Mouse (Mus musculus): ENCODE measurements around the gene Ccdc62.

The Ccdc62 gene

GRCm38 (mm10) chr5:123980521-123981249 lies 50.2 kb downstream of the Ccdc62 start:
- DNase-seq: peak; percentile 19

GRCm38 (mm10) chr5:123981250-123981554 lies 50.7 kb downstream of the Ccdc62 start:
- peak; percentile 13 for DNase-seq

- no peak for DNase-seq
Observed at GRCm38 (mm10) chr5:123982838-123983237, 52.4 kb downstream of the Ccdc62 start.

- DNase-seq: no peak
Observed at GRCm38 (mm10) chr5:123985434-123985833, 55.0 kb downstream of the Ccdc62 start.

GRCm38 (mm10) chr5:123986925-123987324 lies 56.4 kb downstream of the Ccdc62 start:
- no peak for DNase-seq

- no peak for DNase-seq
Observed at GRCm38 (mm10) chr5:123987511-123987910, 57.0 kb downstream of the Ccdc62 start.

GRCm38 (mm10) chr5:123989941-123990885 lies 59.7 kb downstream of the Ccdc62 start:
- DNase-seq: no peak

GRCm38 (mm10) chr5:123991321-123991720 lies 60.8 kb downstream of the Ccdc62 start:
- no peak for DNase-seq

- no peak for DNase-seq
Observed at GRCm38 (mm10) chr5:123992193-123992637, 61.7 kb downstream of the Ccdc62 start.

GRCm38 (mm10) chr5:123992794-123993193 lies 62.3 kb downstream of the Ccdc62 start:
- DNase-seq: peak; percentile 87

- peak; percentile 64 for DNase-seq
Observed at GRCm38 (mm10) chr5:123993263-123994036, 63.0 kb downstream of the Ccdc62 start.

GRCm38 (mm10) chr5:123994468-123994867 lies 64.0 kb downstream of the Ccdc62 start:
- DNase-seq: no peak

- no peak for DNase-seq
Observed at GRCm38 (mm10) chr5:123995388-123995787, 64.9 kb downstream of the Ccdc62 start.

GRCm38 (mm10) chr5:123996194-123996593 lies 65.7 kb downstream of the Ccdc62 start:
- DNase-seq: no peak

- DNase-seq: no peak
Observed at GRCm38 (mm10) chr5:123996695-123997094, 66.2 kb downstream of the Ccdc62 start.

GRCm38 (mm10) chr5:123997211-123997751 lies 66.8 kb downstream of the Ccdc62 start:
- DNase-seq: peak; percentile 48

GRCm38 (mm10) chr5:123997811-123998210 lies 67.3 kb downstream of the Ccdc62 start:
- no peak for DNase-seq

GRCm38 (mm10) chr5:123998370-123998769 lies 67.9 kb downstream of the Ccdc62 start:
- DNase-seq: no peak

- DNase-seq: peak; percentile 93
Observed at GRCm38 (mm10) chr5:124000824-124001223, 70.3 kb downstream of the Ccdc62 start.

- no peak for DNase-seq
Observed at GRCm38 (mm10) chr5:124001274-124001673, 70.8 kb downstream of the Ccdc62 start.

- no peak for DNase-seq
Observed at GRCm38 (mm10) chr5:124002876-124003275, 72.4 kb downstream of the Ccdc62 start.

- no peak for DNase-seq
Observed at GRCm38 (mm10) chr5:124003375-124003774, 72.9 kb downstream of the Ccdc62 start.
